Mouse (Mus musculus) midbrain, embryonic 14.5 days (tissue): Measurements from ENCODE around the gene Nostrin. TPM values are rescaled to one million over a fixed set of nuclear protein-coding genes. Genes with fewer than 3 reads are reported as not detected.

ENCODE experiments used
- ATAC-seq: fragments of 200-750 bp; cut with Nextera tagmentation; 2 replicates; pipeline ENCODE4 v1.8.0; 2017; ENCODE audit warnings: moderate number of reproducible peaks, moderate library complexity; ENCODE audit not compliant: low FRiP score, low TSS enrichment
- DNase-seq: peaks from one replicate; pipeline ENCODE4 v3.0.0-alpha.2; 2015
- H3K27ac ChIP-seq: fragments of 300-500 bp; sonication (generic); replicated peaks from 2 replicates; pipeline ENCODE4 v1.5.1; 2014; ENCODE audit warnings: mild to moderate bottlenecking, low read depth, low read length, moderate library complexity
- H3K27me3 ChIP-seq: fragments of 300-500 bp; sonication (generic); 2 replicates; pipeline ENCODE4 v1.6.1; 2014; ENCODE audit warnings: low read length, control low read depth, mixed read lengths; ENCODE audit not compliant: control insufficient read depth, insufficient read depth
- H3K36me3 ChIP-seq: fragments of 300-500 bp; sonication (generic); 2 replicates; pipeline ENCODE4 v1.6.1; 2014; ENCODE audit warnings: low read length, control low read depth; ENCODE audit not compliant: control insufficient read depth, insufficient read depth
- H3K4me1 ChIP-seq: fragments of 300-500 bp; sonication (generic); 2 replicates; pipeline ENCODE4 v1.6.1; 2014; ENCODE audit warnings: mild to moderate bottlenecking, antibody characterized with exemption, low read length, control low read depth; ENCODE audit not compliant: control insufficient read depth, insufficient read depth
- H3K4me2 ChIP-seq: fragments of 300-500 bp; sonication (generic); 2 replicates; pipeline ENCODE4 v1.6.1; 2014; ENCODE audit warnings: mild to moderate bottlenecking, low read length, moderate library complexity
- H3K4me3 ChIP-seq: fragments of 300-500 bp; sonication (generic); replicated peaks from 2 replicates; pipeline ENCODE4 v1.5.1; 2014; ENCODE audit warnings: low read depth, low read length
- H3K9ac ChIP-seq: fragments of 300-500 bp; sonication (generic); replicated peaks from 2 replicates; pipeline ENCODE4 v1.6.1; 2014; ENCODE audit warnings: mild to moderate bottlenecking, low read length, moderate library complexity
- H3K9me3 ChIP-seq: fragments of 300-500 bp; sonication (generic); 2 replicates; pipeline ENCODE4 v1.6.1; 2016; ENCODE audit warnings: low read length, control low read depth, mixed read lengths; ENCODE audit not compliant: control insufficient read depth
- WGBS: fragments of 180-500 bp; shearing (Covaris S2); extraction: QIAGEN DNeasy Blood & Tissue Kit; methylation state at CpG from one replicate; pipeline ENCODE4 v1.1.7; 2014; 5-methylcytosine and 5-hydroxymethylcytosine counted together
- polyA plus RNA-seq: library from polyadenylated mRNA; unstranded; fragments of >200 nt; fragmentation: Nextera tagmentation; extraction: Ambion mirVana; gene quantifications from 2 replicates; pipeline ENCODE4 v1.2.1, GENCODE M21; 2014

Gene Nostrin
- polyA plus RNA-seq, 1 experiment from 2014 or later = 1.4 TPM

GRCm38 (mm10) chr2:69222815-69223214 is 87.2 kb downstream of the Nostrin start:
- DNase-seq = no peak
- Histone ChIP-seq H3K9ac (no peak overlapping the region), H3K4me3 (no peak overlapping the region), H3K27me3 (no peaks in the 10 kb centered on the region), H3K27ac (no peak overlapping the region), H3K9me3 (no peaks in the 10 kb centered on the region), H3K36me3 (no peaks in the 10 kb centered on the region), H3K4me1 (no peaks in the 10 kb centered on the region), H3K4me2 (no peak overlapping the region)
- 80% methylated on average over 10 of the region's 10 CpGs for WGBS
- no peak for ATAC-seq

DNA sequence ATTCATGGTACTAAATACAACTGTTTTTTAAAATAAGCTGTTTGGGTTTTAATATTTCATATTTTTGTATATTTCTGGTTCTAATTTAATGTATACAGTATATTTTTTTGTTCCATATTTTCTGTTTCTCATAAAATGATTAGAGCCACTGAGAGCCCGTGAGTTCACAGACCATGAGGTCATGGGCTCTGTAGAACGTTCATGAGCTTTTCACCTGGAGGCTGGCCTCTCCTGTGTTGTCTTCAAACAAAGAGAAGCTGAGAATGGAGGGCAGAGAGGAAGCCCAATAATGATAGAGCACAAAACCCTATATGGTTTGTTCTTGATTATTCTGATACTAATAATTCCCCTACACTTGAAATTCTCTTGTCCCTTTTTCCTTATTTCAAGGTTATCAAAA is 89.1 kb downstream of the Nostrin start:
- no peak overlapping the region for H3K4me3 ChIP-seq
- no peaks in the 10 kb centered on the region for H3K4me1 ChIP-seq
- no peaks in the 10 kb centered on the region for H3K36me3 ChIP-seq
- no peak overlapping the region for H3K9ac ChIP-seq
- no peaks in the 10 kb centered on the region for H3K27me3 ChIP-seq
- H3K9me3 ChIP-seq = no peaks in the 10 kb centered on the region
- ATAC-seq (no peak), DNase-seq (no peak)
- no peak overlapping the region for H3K4me2 ChIP-seq
- WGBS = 72% methylated on average over 2 of the region's 2 CpGs
- no peak overlapping the region for H3K27ac ChIP-seq

DNA sequence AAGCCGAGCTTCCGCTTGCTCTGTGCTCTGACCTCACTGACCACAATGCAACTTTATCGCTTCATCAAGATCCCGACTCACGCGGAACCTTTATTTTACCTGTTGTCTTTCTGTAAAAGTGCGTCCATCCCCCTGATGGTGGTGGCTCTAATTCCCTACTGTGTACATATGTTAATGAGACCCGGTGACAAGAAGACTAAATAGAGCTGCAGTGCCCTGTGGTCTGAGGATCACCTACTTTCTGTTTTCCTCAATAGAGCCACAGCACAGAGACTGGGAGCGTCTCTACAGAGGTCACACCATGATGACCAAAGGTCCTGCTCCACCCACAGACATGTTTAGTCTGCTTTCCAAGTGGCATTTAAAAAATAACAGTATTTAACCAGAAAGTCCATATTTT is 91.3 kb downstream of the Nostrin start:
- no peak overlapping the region for H3K27ac ChIP-seq
- DNase-seq (no peak), ATAC-seq (no peak)
- no peaks in the 10 kb centered on the region for H3K27me3 ChIP-seq
- 82% methylated on average over 9 of the region's 9 CpGs for WGBS
- H3K9ac ChIP-seq = no peak overlapping the region
- H3K4me3 ChIP-seq = no peak overlapping the region
- H3K4me2 ChIP-seq = no peak overlapping the region
- no peaks in the 10 kb centered on the region for H3K4me1 ChIP-seq
- no peaks in the 10 kb centered on the region for H3K36me3 ChIP-seq
- no peaks in the 10 kb centered on the region for H3K9me3 ChIP-seq

- no peak for ATAC-seq
- Histone ChIP-seq H3K36me3 (no peaks in the 10 kb centered on the region), H3K27me3 (no peaks in the 10 kb centered on the region), H3K4me1 (no peaks in the 10 kb centered on the region), H3K9ac (no peak overlapping the region), H3K4me3 (no peak overlapping the region), H3K9me3 (no peaks in the 10 kb centered on the region), H3K27ac (peak overlapping the region; percentile 42; the same call in 1 of the 2 replicates), H3K4me2 (no peak overlapping the region)
- WGBS = 60% methylated on average over 6 of the region's 6 CpGs
- peak; percentile 23 for DNase-seq
Observed at GRCm38 (mm10) chr2:69228635-69229034, 93.0 kb downstream of the Nostrin start.

GRCm38 (mm10) chr2:69230137-69230536 is 94.5 kb downstream of the Nostrin start:
- 93% methylated on average over 2 of the region's 2 CpGs for WGBS
- no peaks in the 10 kb centered on the region for H3K36me3 ChIP-seq

GRCm38 (mm10) chr2:69232101-69232500 is 96.5 kb downstream of the Nostrin start:
- Histone ChIP-seq H3K4me3 (no peak overlapping the region), H3K36me3 (no peaks in the 10 kb centered on the region), H3K27ac (no peak overlapping the region), H3K4me1 (no peaks in the 10 kb centered on the region), H3K9me3 (no peaks in the 10 kb centered on the region), H3K9ac (no peak overlapping the region), H3K4me2 (no peak overlapping the region), H3K27me3 (no peaks in the 10 kb centered on the region)
- ATAC-seq = no peak
- DNase-seq = no peak

More at GRCm38 (mm10) chr2:69230137-69230536, 94.5 kb downstream of the Nostrin start:
- Histone ChIP-seq H3K4me3 (no peak overlapping the region), H3K4me2 (no peak overlapping the region), H3K27ac (no peak overlapping the region), H3K27me3 (no peaks in the 10 kb centered on the region), H3K4me1 (no peaks in the 10 kb centered on the region), H3K9me3 (no peaks in the 10 kb centered on the region), H3K9ac (no peak overlapping the region)
- DNase-seq (no peak), ATAC-seq (no peak)

DNA sequence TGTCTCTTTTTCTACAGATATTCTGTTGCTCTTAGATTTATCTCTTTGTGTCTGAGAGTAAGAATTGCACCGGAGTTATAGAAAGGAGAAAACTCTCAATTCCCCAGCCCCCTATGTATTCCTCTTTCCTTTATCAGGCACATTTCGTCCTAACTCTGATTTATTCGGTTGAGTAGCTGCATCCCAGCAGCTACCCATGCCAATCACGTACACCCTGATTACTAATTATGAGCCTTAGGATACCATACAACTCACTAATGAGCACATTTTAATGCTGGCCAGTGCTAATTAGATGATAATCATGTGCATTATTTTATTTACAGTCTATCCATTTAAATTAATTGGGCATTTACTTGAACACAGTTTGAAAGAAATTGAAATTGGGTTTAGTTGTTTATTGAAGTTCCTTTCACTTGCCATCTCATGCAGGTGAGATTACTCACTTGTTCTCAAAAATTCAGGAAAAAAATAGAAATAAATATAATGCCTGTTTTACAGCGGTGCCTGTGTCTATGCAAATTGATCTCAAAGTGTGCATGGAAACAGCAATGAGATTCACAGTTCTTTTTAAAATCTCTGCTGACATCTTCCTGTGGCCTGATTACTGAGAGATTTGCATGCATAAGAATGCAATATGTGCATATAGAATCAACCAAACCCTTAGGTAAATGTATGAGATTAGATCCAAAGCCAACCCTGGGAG is 99.5 kb downstream of the Nostrin start:
- Histone ChIP-seq H3K9me3 (no peaks in the 10 kb centered on the region), H3K4me3 (no peak overlapping the region), H3K9ac (no peak overlapping the region), H3K27me3 (no peaks in the 10 kb centered on the region), H3K36me3 (no peaks in the 10 kb centered on the region), H3K4me2 (no peak overlapping the region), H3K4me1 (no peaks in the 10 kb centered on the region), H3K27ac (no peak overlapping the region)
- DNase-seq (peak; percentile 46), ATAC-seq (0 out of 2 replicates have a peak, but pooled peaks have one; percentile 24)
- 53% methylated on average over 5 of the region's 5 CpGs for WGBS

Other genes with a start within 250 kb of the Nostrin start
- 24.0 and 49.9 TPM in 2 replicates for gene Spc25, start 70.4 kb downstream of the Nostrin start, polyA plus RNA-seq
- gene G6pc2, start 75.3 kb downstream of the Nostrin start, polyA plus RNA-seq = 0.20 and 0.28 TPM in 2 replicates
- gene Abcb11, start 206.8 kb downstream of the Nostrin start, polyA plus RNA-seq = not detected in 2 replicates
- not detected in 2 replicates for gene Dhrs9, start 244.6 kb downstream of the Nostrin start, polyA plus RNA-seq